Mouse (Mus musculus) ES-E14 (cell line): ENCODE measurements around the gene Pdlim1.

ENCODE experiments used
- CHD2 ChIP-seq: IDR thresholded peaks from 2 replicates; pipeline ENCODE4 v1.6.1; 2014; ENCODE audit warnings: mild to moderate bottlenecking, low read depth, low read length, inconsistent platforms
- HCFC1 ChIP-seq: IDR thresholded peaks from 2 replicates; pipeline ENCODE4 v1.6.1; 2012; ENCODE audit warnings: low read length, inconsistent platforms, borderline replicate concordance; ENCODE audit not compliant: insufficient read depth
- MAFK ChIP-seq: IDR thresholded peaks from 2 replicates; pipeline ENCODE4 v1.6.1; 2014; ENCODE audit warnings: mild to moderate bottlenecking, low read depth, low read length, inconsistent platforms; ENCODE audit not compliant: insufficient read depth
- ZC3H11A ChIP-seq: IDR thresholded peaks from 2 replicates; pipeline ENCODE4 v1.6.1; 2012; ENCODE audit warnings: low read depth, mild to moderate bottlenecking, inconsistent platforms, low read length, borderline replicate concordance

DNA sequence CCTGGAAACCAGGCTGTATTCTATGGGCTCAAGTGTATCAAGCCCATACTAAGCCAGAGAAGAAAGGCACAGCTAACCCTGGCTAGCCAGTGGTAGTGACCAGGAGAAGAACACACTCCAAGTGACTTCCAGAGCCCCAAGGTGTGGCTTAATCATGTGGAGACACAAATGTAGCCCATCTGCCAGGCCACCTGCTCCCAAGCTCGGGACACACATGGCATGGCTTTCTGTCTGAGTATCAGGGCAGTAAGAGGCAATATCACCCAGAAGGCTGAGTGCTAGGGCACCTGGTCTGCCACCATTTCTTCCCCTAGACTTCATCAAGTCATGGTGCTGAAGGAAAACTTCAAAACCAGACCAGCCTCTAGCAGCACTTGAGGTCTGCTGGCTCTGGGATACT, 22.6 kb upstream of the Pdlim1 start:
- no peak for TF ChIP-seq ZC3H11A
- no peak for TF ChIP-seq HCFC1
- TF ChIP-seq CHD2: no peak
- TF ChIP-seq MAFK: no peak
